Mouse (Mus musculus): ENCODE results near the gene Hpse2. TPM values are rescaled to one million over a fixed set of nuclear protein-coding genes. Genes with fewer than 3 reads are reported as not detected.

Gene Hpse2
- total RNA-seq, 1 experiment from 2014 or later, result not detected

- ATAC-seq (replicated peaks; ENCODE audit: insufficient number of reproducible peaks, low FRiP score, low TSS enrichment, poor library complexity, severe bottlenecking), result peak; percentile 67
These were observed 634.8 kb downstream of the Hpse2 start for GRCm38 (mm10) chr19:42753141-42753917.

GRCm38 (mm10) chr19:42752363-42752931 lies 635.7 kb downstream of the Hpse2 start, which contains the start of gene Pyroxd2:
Gene Pyroxd2, minus strand, starts transcription at chr19:42752775.
- peak; percentile 33; the same call in 1 of the 2 replicates for ATAC-seq (replicated peaks; ENCODE audit: insufficient number of reproducible peaks, low FRiP score, low TSS enrichment, poor library complexity, severe bottlenecking)

GRCm38 (mm10) chr19:42750196-42750595 lies 638.0 kb downstream of the Hpse2 start:
- no peak for ATAC-seq (replicated peaks; ENCODE audit: insufficient number of reproducible peaks, low FRiP score, low TSS enrichment, poor library complexity, severe bottlenecking)

- ATAC-seq (replicated peaks; ENCODE audit: insufficient number of reproducible peaks, low FRiP score, low TSS enrichment, poor library complexity, severe bottlenecking), result no peak
These were observed 641.5 kb downstream of the Hpse2 start for GRCm38 (mm10) chr19:42746702-42747101.

GRCm38 (mm10) chr19:42745869-42746224 lies 642.3 kb downstream of the Hpse2 start:
- ATAC-seq (replicated peaks; ENCODE audit: insufficient number of reproducible peaks, low FRiP score, low TSS enrichment, poor library complexity, severe bottlenecking), result no peak

GRCm38 (mm10) chr19:42745084-42745868 lies 642.9 kb downstream of the Hpse2 start:
- no peak for ATAC-seq (replicated peaks; ENCODE audit: insufficient number of reproducible peaks, low FRiP score, low TSS enrichment, poor library complexity, severe bottlenecking)

GRCm38 (mm10) chr19:42744162-42744586 lies 644.0 kb downstream of the Hpse2 start:
- 0 out of 2 replicates have a peak, but pooled peaks have one; percentile 16 for ATAC-seq (replicated peaks; ENCODE audit: insufficient number of reproducible peaks, low FRiP score, low TSS enrichment, poor library complexity, severe bottlenecking)

- no peak for ATAC-seq (replicated peaks; ENCODE audit: insufficient number of reproducible peaks, low FRiP score, low TSS enrichment, poor library complexity, severe bottlenecking)
These were observed 644.9 kb downstream of the Hpse2 start for GRCm38 (mm10) chr19:42743261-42743660.

- ATAC-seq (replicated peaks; ENCODE audit: insufficient number of reproducible peaks, low FRiP score, low TSS enrichment, poor library complexity, severe bottlenecking), result no peak
These were observed 646.3 kb downstream of the Hpse2 start for GRCm38 (mm10) chr19:42741884-42742283.

- ATAC-seq (replicated peaks; ENCODE audit: insufficient number of reproducible peaks, low FRiP score, low TSS enrichment, poor library complexity, severe bottlenecking), result no peak
These were observed 647.8 kb downstream of the Hpse2 start for GRCm38 (mm10) chr19:42740163-42740899.

GRCm38 (mm10) chr19:42739734-42740133 lies 648.4 kb downstream of the Hpse2 start:
- ATAC-seq (replicated peaks; ENCODE audit: insufficient number of reproducible peaks, low FRiP score, low TSS enrichment, poor library complexity, severe bottlenecking), result no peak

GRCm38 (mm10) chr19:42737753-42738152 lies 650.4 kb downstream of the Hpse2 start:
- ATAC-seq (replicated peaks; ENCODE audit: insufficient number of reproducible peaks, low FRiP score, low TSS enrichment, poor library complexity, severe bottlenecking), result no peak

Other genes with a start within 250 kb of the Hpse2 start
- not detected in 3 replicates for gene Cnnm1, start 52.1 kb upstream of the Hpse2 start, total RNA-seq (2017)
- gene Got1, start 136.2 kb upstream of the Hpse2 start, total RNA-seq (2017), result 8.9 to 15.1 TPM (median 11.3 TPM) in 3 replicates
- gene Nkx2-3, start 224.0 kb upstream of the Hpse2 start, total RNA-seq (2017), result not detected in 3 replicates

Data from monocyte, adult 5-6 weeks (primary cell).